Mouse (Mus musculus) neural tube, embryonic 14.5 days (tissue): ENCODE data around the gene 1700018F24Rik. TPM values are rescaled to one million over a fixed set of nuclear protein-coding genes. Genes with fewer than 3 reads are reported as not detected.
"Not testable (repeated sequence)": the region's sequence is repeated elsewhere in the genome, so short reads cannot be mapped to it uniquely, and the experiment has no call there.

Experiments used
- ATAC-seq: fragments of 200-750 bp; cut with Nextera tagmentation; 2 replicates; pipeline ENCODE4 v1.8.0; 2017; ENCODE audit warnings: low read depth, mild to moderate bottlenecking, moderate TSS enrichment, moderate library complexity
- H3K27ac ChIP-seq: fragments of 300-500 bp; sonication (generic); 2 replicates; pipeline ENCODE4 v1.5.1; 2014; ENCODE audit warnings: low read depth, mild to moderate bottlenecking, control low read depth, low read length, moderate library complexity, mixed read lengths
- H3K27me3 ChIP-seq: fragments of 300-500 bp; sonication (generic); 2 replicates; pipeline ENCODE4 v1.6.1; 2014; ENCODE audit warnings: low read length; ENCODE audit not compliant: control insufficient read depth, insufficient read depth
- H3K36me3 ChIP-seq: fragments of 300-500 bp; sonication (generic); 2 replicates; pipeline ENCODE4 v1.6.1; 2014; ENCODE audit warnings: low read length, mixed read lengths; ENCODE audit not compliant: control insufficient read depth, insufficient read depth
- H3K4me1 ChIP-seq: fragments of 300-500 bp; sonication (generic); 2 replicates; pipeline ENCODE4 v1.6.1; 2014; ENCODE audit warnings: low read length; ENCODE audit not compliant: control insufficient read depth, insufficient read depth
- H3K4me2 ChIP-seq: fragments of 300-500 bp; sonication (generic); 2 replicates; pipeline ENCODE4 v1.6.1; 2014; ENCODE audit warnings: mild to moderate bottlenecking, low read depth, low read length, control low read depth
- H3K4me3 ChIP-seq: fragments of 300-500 bp; sonication (generic); 2 replicates; pipeline ENCODE4 v1.5.1; 2014; ENCODE audit warnings: low read depth, low read length, control low read depth, mixed read lengths
- H3K9ac ChIP-seq: fragments of 300-500 bp; sonication (generic); replicated peaks from 2 replicates; pipeline ENCODE4 v1.6.1; 2014; ENCODE audit warnings: low read depth, mild to moderate bottlenecking, control low read depth, low read length, mixed read lengths
- H3K9me3 ChIP-seq: fragments of 300-500 bp; sonication (generic); 2 replicates; pipeline ENCODE4 v1.6.1; 2016; ENCODE audit warnings: low read length; ENCODE audit not compliant: control insufficient read depth
- WGBS: fragments of 180-500 bp; shearing (Covaris S2); extraction: QIAGEN DNeasy Blood & Tissue Kit; methylation state at CpG from one replicate; pipeline ENCODE4 v1.1.7; 2014; 5-methylcytosine and 5-hydroxymethylcytosine counted together
- polyA plus RNA-seq: library from polyadenylated mRNA; unstranded; fragments of >200 nt; fragmentation: Nextera tagmentation; extraction: Ambion mirVana; gene quantifications from 2 replicates; pipeline ENCODE4 v1.2.1, GENCODE M21; 2014

1700018F24Rik gene
- not detected in 2 replicates for polyA plus RNA-seq

DNA sequence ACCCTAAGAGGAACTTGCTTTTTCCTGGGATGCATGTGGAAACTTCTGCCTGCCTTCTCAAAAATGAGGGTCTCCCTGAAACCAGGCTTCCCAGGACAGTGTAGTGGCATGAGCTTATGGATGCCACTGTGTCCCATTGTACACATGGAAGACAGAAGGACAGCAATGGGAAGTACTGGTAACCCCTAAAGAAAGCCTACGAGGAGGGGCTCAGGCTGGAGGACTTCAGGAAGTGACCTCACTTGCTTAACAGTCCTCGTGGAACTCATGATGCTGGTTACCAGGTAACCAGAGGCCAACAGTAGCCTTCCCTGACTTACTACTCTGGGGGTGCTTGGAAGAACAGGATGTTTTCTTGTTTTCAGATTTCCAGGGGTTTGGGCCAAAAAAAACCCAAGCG lies at the start of gene 1700018F24Rik:
Gene 1700018F24Rik, plus strand, starts transcription at position 301 of the 400 bp plus-strand sequence.
- H3K9ac ChIP-seq, H3K4me1 ChIP-seq, H3K27me3 ChIP-seq, H3K9me3 ChIP-seq, H3K4me3 ChIP-seq, H3K27ac ChIP-seq, ATAC-seq, H3K36me3 ChIP-seq, H3K4me2 ChIP-seq: not testable (repeated sequence)
- 89% methylated on average over 3 of the region's 3 CpGs for WGBS

DNA sequence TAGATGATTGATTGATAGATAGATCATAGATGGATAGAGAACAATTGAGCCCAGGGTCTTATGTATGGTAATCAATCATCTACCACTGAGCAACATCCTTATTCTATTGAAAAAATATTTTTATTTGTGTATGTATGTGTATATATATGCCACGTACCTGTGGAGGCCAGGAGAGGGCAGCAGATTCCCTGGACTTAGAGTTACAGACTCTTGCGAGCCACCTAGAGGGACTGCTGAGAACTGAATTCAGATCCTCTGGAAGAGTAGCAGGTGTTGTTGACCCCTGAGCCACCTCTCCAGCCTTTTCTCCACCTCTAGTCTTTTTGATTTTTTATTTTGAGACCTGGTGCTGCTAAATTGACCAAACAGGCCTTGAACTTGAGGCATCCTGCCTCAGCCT lies 44.3 kb upstream of the 1700018F24Rik start:
- 33% methylated on average over 2 of the region's 2 CpGs for whole genome bisulfite sequencing
- no peaks in the 10 kb centered on the region for H3K4me1 ChIP-seq
- ATAC-seq: no peak
- H3K27ac ChIP-seq: no peak overlapping the region
- no peaks in the 10 kb centered on the region for H3K27me3 ChIP-seq
- no peak overlapping the region for H3K4me3 ChIP-seq
- no peaks in the 10 kb centered on the region for H3K9me3 ChIP-seq
- no peaks in the 10 kb centered on the region for H3K36me3 ChIP-seq
- H3K4me2 ChIP-seq: no peak overlapping the region
- no peak overlapping the region for H3K9ac ChIP-seq

DNA sequence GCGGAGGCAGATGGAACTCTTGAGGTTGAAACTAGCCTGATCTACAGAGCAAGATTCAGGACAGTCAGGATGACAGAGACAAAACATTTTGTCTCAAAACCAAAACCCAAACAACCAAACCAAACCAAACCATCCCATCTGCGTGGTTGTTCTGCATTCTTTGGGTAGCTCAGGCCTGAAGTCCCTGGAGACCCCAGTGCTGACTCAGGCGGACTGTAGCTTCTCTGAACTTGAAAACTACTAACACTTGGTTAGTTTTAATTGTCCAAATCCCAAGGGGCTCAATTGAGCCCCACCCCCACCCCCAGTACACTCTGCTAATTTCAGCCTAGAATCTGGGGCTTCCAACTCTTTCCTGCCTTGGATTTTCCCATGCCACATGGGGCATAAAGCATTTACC lies 39.4 kb upstream of the 1700018F24Rik start:
- no peaks in the 10 kb centered on the region for H3K36me3 ChIP-seq
- H3K4me1 ChIP-seq: no peaks in the 10 kb centered on the region
- no peak overlapping the region for H3K27ac ChIP-seq
- H3K27me3 ChIP-seq: no peaks in the 10 kb centered on the region
- no peaks in the 10 kb centered on the region for H3K9me3 ChIP-seq
- no peak overlapping the region for H3K4me2 ChIP-seq
- H3K4me3 ChIP-seq: no peak overlapping the region
- WGBS: 78% methylated on average over 3 of the region's 3 CpGs
- ATAC-seq: no peak
- no peak overlapping the region for H3K9ac ChIP-seq

DNA sequence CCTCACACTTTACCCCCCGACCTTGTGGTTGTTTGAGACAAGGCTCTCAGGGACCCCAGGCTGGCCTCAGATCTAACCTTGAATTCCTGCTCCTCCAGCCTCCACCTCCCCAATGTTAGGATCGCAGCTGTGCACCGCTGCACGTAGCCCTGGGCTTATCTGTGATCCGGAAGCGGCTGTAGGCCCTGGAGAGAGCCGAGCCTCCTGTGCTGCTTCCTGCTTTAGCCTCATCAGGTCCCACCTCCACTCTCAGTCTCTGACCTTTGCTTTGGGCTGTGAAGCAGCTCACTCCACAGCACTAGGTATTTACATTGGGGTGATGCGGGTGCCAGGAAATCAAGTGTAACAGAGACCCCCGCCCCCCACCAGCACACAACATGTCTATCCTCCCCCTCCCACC lies 38.3 kb upstream of the 1700018F24Rik start:
- Histone ChIP-seq H3K27ac (no peak overlapping the region), H3K4me1 (no peaks in the 10 kb centered on the region), H3K9me3 (no peaks in the 10 kb centered on the region), H3K36me3 (no peaks in the 10 kb centered on the region), H3K27me3 (no peaks in the 10 kb centered on the region), H3K4me3 (no peak overlapping the region), H3K4me2 (no peak overlapping the region), H3K9ac (no peak overlapping the region)
- ATAC-seq: no peak
- WGBS: 91% methylated on average over 9 of the region's 9 CpGs

DNA sequence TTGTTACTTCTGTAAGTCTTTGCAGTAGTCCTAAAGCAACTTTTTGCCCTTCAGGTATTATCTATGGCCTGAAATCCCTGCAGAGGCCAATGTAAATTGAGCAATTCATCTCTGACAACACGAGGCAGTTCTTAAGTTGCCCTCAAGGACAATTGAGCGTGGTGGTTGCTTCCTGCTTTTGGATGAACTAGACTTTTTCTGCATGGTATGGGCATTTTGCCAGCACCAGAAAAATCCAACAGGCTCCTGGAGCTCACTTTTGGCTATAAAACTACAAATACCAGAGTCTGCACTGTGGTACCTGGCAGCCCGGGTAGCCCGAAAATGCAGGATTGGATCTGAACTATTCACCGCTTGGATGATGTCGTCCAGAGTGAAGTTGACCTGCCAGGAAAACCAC lies 37.2 kb upstream of the 1700018F24Rik start:
- no peak overlapping the region; the same call in 1 of the 2 replicates for H3K27ac ChIP-seq
- H3K9ac ChIP-seq: no peak overlapping the region
- H3K4me1 ChIP-seq: no peaks in the 10 kb centered on the region
- H3K36me3 ChIP-seq: no peaks in the 10 kb centered on the region
- ATAC-seq: no peak
- H3K4me2 ChIP-seq: no peak overlapping the region
- WGBS: 85% methylated on average over 6 of the region's 6 CpGs
- no peaks in the 10 kb centered on the region for H3K27me3 ChIP-seq
- no peak overlapping the region for H3K4me3 ChIP-seq
- no peaks in the 10 kb centered on the region for H3K9me3 ChIP-seq

DNA sequence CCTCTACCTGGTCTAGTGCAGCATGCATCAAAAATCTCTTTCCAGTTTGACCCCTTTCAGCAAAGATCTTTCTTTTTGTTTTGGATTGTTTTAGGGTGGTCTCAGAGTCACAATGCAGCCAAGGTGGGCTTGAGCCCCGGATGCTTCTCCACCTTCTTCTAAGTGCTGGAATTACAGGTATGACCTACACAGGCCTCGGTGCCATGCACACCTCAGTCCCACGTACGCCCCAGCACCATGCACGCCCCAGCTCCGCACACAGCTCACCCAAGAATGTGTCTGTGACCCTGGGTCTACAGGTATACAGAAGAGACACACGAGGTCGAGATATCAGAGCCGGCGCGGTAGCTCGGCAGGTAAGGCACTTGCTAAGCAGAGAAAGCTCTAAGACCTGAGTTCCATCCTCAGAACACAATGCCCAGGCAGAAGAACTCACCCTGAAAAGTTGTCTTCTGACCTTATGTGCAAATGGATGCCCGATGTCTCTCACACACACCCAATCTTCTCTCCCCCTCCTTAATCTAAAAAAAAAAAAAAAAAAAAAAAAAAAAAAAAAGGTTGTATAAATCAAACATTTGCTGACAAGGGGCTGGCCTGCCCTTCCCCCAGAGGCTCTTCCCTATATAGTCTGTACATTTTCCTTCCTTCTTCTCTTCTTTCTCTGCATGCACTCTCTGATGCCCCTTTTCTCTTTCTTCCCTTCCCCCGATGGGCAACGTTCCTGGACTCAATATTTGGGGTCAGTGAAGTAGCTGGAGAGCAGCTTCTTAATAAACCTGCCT lies 33.7 kb upstream of the 1700018F24Rik start:
- Histone ChIP-seq H3K9ac (no peak overlapping the region), H3K36me3 (no peaks in the 10 kb centered on the region), H3K27ac (no peak overlapping the region), H3K4me2 (no peak overlapping the region), H3K4me1 (no peaks in the 10 kb centered on the region), H3K9me3 (no peaks in the 10 kb centered on the region), H3K27me3 (no peaks in the 10 kb centered on the region), H3K4me3 (no peak overlapping the region)
- no peak for ATAC-seq
- 88% methylated on average over 15 of the region's 15 CpGs for WGBS

DNA sequence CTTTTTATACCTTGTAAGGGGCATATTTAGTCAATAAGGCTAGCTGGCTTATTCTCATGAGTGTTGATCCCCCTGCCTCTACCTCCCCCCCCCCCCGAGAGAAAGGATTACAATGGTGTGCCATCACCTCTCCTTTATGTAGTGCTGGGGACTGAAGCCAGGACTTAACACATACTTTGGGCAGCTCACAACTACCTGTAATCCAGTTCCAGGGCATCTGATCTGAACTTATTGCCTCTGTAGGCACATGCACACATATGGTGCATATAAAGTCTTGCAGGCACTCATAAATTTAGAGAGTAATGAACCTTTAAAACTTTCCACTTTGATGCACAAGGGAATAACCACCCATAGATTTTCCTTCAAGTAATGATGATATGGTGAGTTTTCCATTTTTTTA lies 28.5 kb upstream of the 1700018F24Rik start:
- Histone ChIP-seq H3K9ac (no peak overlapping the region), H3K4me2 (no peak overlapping the region), H3K4me3 (no peak overlapping the region), H3K27me3 (no peaks in the 10 kb centered on the region), H3K4me1 (no peaks in the 10 kb centered on the region), H3K36me3 (no peaks in the 10 kb centered on the region), H3K9me3 (no peaks in the 10 kb centered on the region), H3K27ac (no peak overlapping the region)
- no peak for ATAC-seq
- 93% methylated on average over 1 of the region's 1 CpGs for WGBS

DNA sequence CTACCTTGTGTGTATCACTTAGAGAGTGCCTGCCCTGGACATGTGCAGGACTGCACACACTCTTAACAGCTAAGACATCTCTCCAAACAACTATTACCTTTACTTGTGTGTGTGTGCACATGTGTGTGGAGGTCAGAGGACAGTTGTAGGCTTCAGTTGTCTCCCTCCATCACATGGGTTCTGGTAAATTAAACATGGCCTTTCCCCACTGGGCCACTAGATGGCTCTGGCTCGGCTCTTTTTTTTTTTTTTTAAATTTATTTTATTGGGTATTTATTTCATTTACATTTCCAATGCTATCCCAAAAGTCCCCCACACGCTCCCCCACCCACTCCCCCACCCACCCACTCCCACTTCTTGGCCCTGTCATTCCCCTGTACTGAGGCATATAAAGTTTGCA lies 26.0 kb upstream of the 1700018F24Rik start:
- WGBS: 38% methylated on average over 2 of the region's 2 CpGs
- not testable (repeated sequence) for H3K4me3 ChIP-seq, H3K27ac ChIP-seq, H3K9me3 ChIP-seq, H3K36me3 ChIP-seq, H3K9ac ChIP-seq, ATAC-seq, H3K4me1 ChIP-seq, H3K4me2 ChIP-seq, H3K27me3 ChIP-seq

DNA sequence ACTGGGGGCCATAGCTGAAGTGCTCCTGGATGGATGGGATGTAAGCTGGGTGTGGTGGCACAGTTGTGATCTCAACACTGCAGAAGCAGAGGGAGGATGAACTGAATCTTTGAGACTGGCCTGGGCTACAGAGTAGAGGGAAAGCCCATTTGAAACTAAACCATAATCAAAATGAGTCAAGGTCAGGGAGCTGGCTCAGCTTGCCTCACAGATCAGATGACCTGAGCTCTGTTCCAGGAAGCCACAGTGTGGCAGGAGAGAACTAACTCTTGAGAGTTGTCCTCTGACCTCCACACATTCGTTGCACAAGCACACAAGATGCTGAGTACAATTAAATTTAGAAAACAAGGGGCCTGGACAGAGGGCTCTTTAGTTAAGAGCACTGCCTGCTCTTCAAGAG lies 22.5 kb upstream of the 1700018F24Rik start:
- H3K9ac ChIP-seq, ATAC-seq, H3K27ac ChIP-seq, H3K9me3 ChIP-seq, H3K4me3 ChIP-seq, H3K36me3 ChIP-seq, H3K4me2 ChIP-seq, H3K4me1 ChIP-seq, H3K27me3 ChIP-seq: not testable (repeated sequence)
- WGBS: 48% methylated on average over 1 of the region's 1 CpGs
